In the genomic region with DNA sequence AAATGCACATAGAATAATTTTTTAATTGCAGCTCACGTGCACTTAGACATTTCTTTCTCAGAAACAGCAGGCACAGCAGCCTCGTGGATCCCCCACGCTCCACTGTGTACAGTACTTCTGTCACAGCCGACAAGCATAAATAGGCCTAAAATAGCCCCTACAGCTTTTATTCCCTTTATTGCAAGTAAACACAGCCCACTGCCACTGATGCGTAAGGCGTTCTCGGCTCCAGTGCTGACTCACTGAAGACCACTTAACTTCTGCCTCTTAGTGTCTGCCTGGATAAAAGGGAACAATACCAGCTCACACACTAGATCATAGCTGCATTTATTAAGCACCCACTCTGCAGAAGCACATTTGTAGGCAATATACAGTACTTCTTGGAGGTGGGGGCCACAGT, we compare ENCODE assay signal across 15 mouse cellular contexts.
DNase-seq lines count a peak whose midpoint lies in the region; ATAC-seq lines count a peak whose summit lies in the region.
"Had no signal": no experiment of that assay in that cellular context is flagged by ENCODE, and none has a peak within 500 bp of the region (broad histone marks: within the 10 kb centered on the region; RNA-seq: fewer than 3 reads in every experiment).

No protein-coding gene starts in this region.

- H3K27me3 ChIP-seq in forebrain, embryonic 16.5 days (replicated peaks; ENCODE audit: control insufficient read depth, insufficient read depth, low read length), result no peaks in the 10 kb centered on the region
- H3K27me3 ChIP-seq: embryonic facial prominence, embryonic 15.5 days; liver, embryonic 15.5 days had no signal

- no peak overlapping the region for H3K9ac ChIP-seq in forebrain, embryonic 16.5 days (replicated peaks; ENCODE audit: low read depth, low read length)
- H3K9ac ChIP-seq: embryonic facial prominence, embryonic 15.5 days; liver, embryonic 15.5 days had no signal

- H3K4me1 ChIP-seq in forebrain, embryonic 16.5 days (replicated peaks; ENCODE audit: control insufficient read depth, insufficient read depth, low read length), result peaks cover 4% of the 10 kb centered on the region
- H3K4me1 ChIP-seq: embryonic facial prominence, embryonic 15.5 days; liver, embryonic 15.5 days had no signal

- no peaks in the 10 kb centered on the region for H3K36me3 ChIP-seq in forebrain, embryonic 16.5 days (ENCODE audit: control insufficient read depth, insufficient read depth)
- H3K36me3 ChIP-seq: embryonic facial prominence, embryonic 15.5 days; liver, embryonic 15.5 days had no signal

- peak; percentile 65 for ATAC-seq in forebrain, embryonic 16.5 days
- no peak for ATAC-seq in megakaryocyte, adult 5-6 weeks (ENCODE audit: poor library complexity, severe bottlenecking)

- no peaks in the 10 kb centered on the region for H3K9me3 ChIP-seq in forebrain, embryonic 16.5 days (ENCODE audit: control insufficient read depth, low read length)
- H3K9me3 ChIP-seq: embryonic facial prominence, embryonic 15.5 days; liver, embryonic 15.5 days had no signal

- no peak overlapping the region for H3K4me2 ChIP-seq in forebrain, embryonic 16.5 days (ENCODE audit: low read length)
- H3K4me2 ChIP-seq: embryonic facial prominence, embryonic 15.5 days; liver, embryonic 15.5 days; midbrain, embryonic 11.5 days had no signal

- no peak overlapping the region for H3K27ac ChIP-seq in forebrain, embryonic 16.5 days (ENCODE audit: low read length)
- H3K27ac ChIP-seq: embryonic facial prominence, embryonic 15.5 days; liver, embryonic 15.5 days had no signal

- no peak overlapping the region for H3K4me3 ChIP-seq in forebrain, embryonic 16.5 days (replicated peaks; ENCODE audit: low read length)
- H3K4me3 ChIP-seq: embryonic facial prominence, embryonic 15.5 days; liver, embryonic 15.5 days had no signal

- WGBS in forebrain, embryonic 16.5 days, result 29% methylated on average over 7 of the region's 7 CpGs

- DNase-seq in left cerebral cortex, adult 9 months (ENCODE audit: low spot score in 2 of 2), result peak; percentile 38 to 49
- no peak for DNase-seq in left cerebral cortex, adult 11 months (ENCODE audit: low spot score)
- DNase-seq in layer of hippocampus, adult 8-10 months (ENCODE audit: low spot score in 2 of 2), result peak; percentile 19 to 39
- peak; percentile 16 for DNase-seq in right cerebral cortex, postnatal 14 days
- no peak for DNase-seq in embryo, embryonic 10 days (ENCODE audit: low spot score)
- DNase-seq in adrenal gland, postnatal 4 days (ENCODE audit: low spot score in 2 of 2), result no peak
- DNase-seq: adrenal gland, postnatal 25 days; cerebellum, postnatal 10 days; gastrocnemius, postnatal 14 days; kidney, adult 18-20 months had no signal

Comparison
In these comparisons a context has a peak if more than half of its experiments do, and no peak if none do; other contexts are left out.
1. DNase-seq: peak in left cerebral cortex, adult 9 months (2 of 2), layer of hippocampus, adult 8-10 months (2 of 2) and right cerebral cortex, postnatal 14 days (single experiment); none in left cerebral cortex, adult 11 months (single experiment), embryo, embryonic 10 days (single experiment) and adrenal gland, postnatal 4 days (0 of 2).